Mouse (Mus musculus): ENCODE data around the gene B430305J03Rik. TPM values are rescaled to one million over a fixed set of nuclear protein-coding genes. Genes with fewer than 3 reads are reported as not detected.

Gene B430305J03Rik
- total RNA-seq, 1 experiment: 3.2 TPM

GRCm38 (mm10) chr3:61364661-61364977, 1.1 kb downstream of the B430305J03Rik start:
- H3K36me3 ChIP-seq (ENCODE audit: control insufficient read depth, insufficient read depth, low read length, poor library complexity, severe bottlenecking): no peaks in the 10 kb centered on the region; the same call in 1 of the 2 replicates
- peak overlapping the region; percentile 85 for H3K9ac ChIP-seq (ENCODE audit: insufficient read depth, low read depth, low read length, poor library complexity, severe bottlenecking)
- in situ Hi-C loops (cut with MboI; ENCODE audit: low sequenced_read_pairs in 2 of 2, unreplicated experiment in 2 of 2): no loop called here
- no peak overlapping the region for H3K27ac ChIP-seq (ENCODE audit: insufficient read depth, low read depth, low read length, poor library complexity, severe bottlenecking)
- no peak for DNase-seq (ENCODE audit: low read depth, low spot score)
- H3K4me3 ChIP-seq (ENCODE audit: insufficient read depth in 1 of 2, low read depth in 1 of 2, low read length in 2 of 2, poor library complexity in 1 of 2, severe bottlenecking in 1 of 2): peak overlapping the region; percentile 94 to 98
- H3K9me3 ChIP-seq (ENCODE audit: control insufficient read depth, insufficient read depth, low read depth, low read length): no peaks in the 10 kb centered on the region
- peaks cover 0 to 2% of the 10 kb centered on the region in 2 experiments; a peak in 2 of 4 replicates for H3K4me1 ChIP-seq (ENCODE audit: control insufficient read depth in 2 of 2, insufficient read depth in 2 of 2, low read length in 2 of 2, poor library complexity in 1 of 2)
- no peak for TF ChIP-seq MAFK (IDR thresholded peaks at IDR 0.05; ENCODE audit: insufficient read depth, low read depth, low read length)

GRCm38 (mm10) chr3:61363989-61364660, 1.6 kb downstream of the B430305J03Rik start:
- in situ Hi-C loops (cut with MboI; ENCODE audit: low sequenced_read_pairs in 2 of 2, unreplicated experiment in 2 of 2): no loop called here
- DNase-seq (ENCODE audit: low read depth, low spot score): peak; percentile 76
- TF ChIP-seq ZNF384 (IDR thresholded peaks at IDR 0.05; ENCODE audit: low read depth, low read length) (no peak), MAFK (IDR thresholded peaks at IDR 0.05; ENCODE audit: insufficient read depth, low read depth, low read length) (peak; percentile 34; the same call in 1 of the 2 replicates)
- no peaks in the 10 kb centered on the region; the same call in 1 of the 2 replicates for H3K36me3 ChIP-seq (ENCODE audit: control insufficient read depth, insufficient read depth, low read length, poor library complexity, severe bottlenecking)
- peak overlapping the region; percentile 95 for H3K27ac ChIP-seq (ENCODE audit: insufficient read depth, low read depth, low read length, poor library complexity, severe bottlenecking)
- no peaks in the 10 kb centered on the region for H3K9me3 ChIP-seq (ENCODE audit: control insufficient read depth, insufficient read depth, low read depth, low read length)
- peak overlapping the region; percentile 94 for H3K9ac ChIP-seq (ENCODE audit: insufficient read depth, low read depth, low read length, poor library complexity, severe bottlenecking)
- H3K4me3 ChIP-seq (ENCODE audit: insufficient read depth in 1 of 2, low read depth in 1 of 2, low read length in 2 of 2, poor library complexity in 1 of 2, severe bottlenecking in 1 of 2): peak overlapping the region; percentile 94 to 98
- peaks cover 0 to 2% of the 10 kb centered on the region in 2 experiments; a peak in 2 of 4 replicates for H3K4me1 ChIP-seq (ENCODE audit: control insufficient read depth in 2 of 2, insufficient read depth in 2 of 2, low read length in 2 of 2, poor library complexity in 1 of 2)

- in situ Hi-C loops (cut with MboI; ENCODE audit: low sequenced_read_pairs in 2 of 2, unreplicated experiment in 2 of 2): no loop called here
- H3K36me3 ChIP-seq (ENCODE audit: control insufficient read depth, insufficient read depth, low read length, poor library complexity, severe bottlenecking): no peaks in the 10 kb centered on the region; the same call in 1 of the 2 replicates
- H3K9ac ChIP-seq (ENCODE audit: insufficient read depth, low read depth, low read length, poor library complexity, severe bottlenecking): peak overlapping the region; percentile 94
- peaks cover 0 to 2% of the 10 kb centered on the region in 2 experiments; a peak in 2 of 4 replicates for H3K4me1 ChIP-seq (ENCODE audit: control insufficient read depth in 2 of 2, insufficient read depth in 2 of 2, low read length in 2 of 2, poor library complexity in 1 of 2)
- TF ChIP-seq ZC3H11A (IDR thresholded peaks at IDR 0.05; ENCODE audit: borderline replicate concordance, low read depth, low read length) (no peak), CHD2 (IDR thresholded peaks at IDR 0.05; ENCODE audit: low read depth, low read length) (peak; percentile 80), ZNF384 (IDR thresholded peaks at IDR 0.05; ENCODE audit: low read depth, low read length) (no peak), MAFK (IDR thresholded peaks at IDR 0.05; ENCODE audit: insufficient read depth, low read depth, low read length) (no peak), HCFC1 (IDR thresholded peaks at IDR 0.05; ENCODE audit: borderline replicate concordance, insufficient read depth, low read length) (0 out of 2 replicates have a peak, but pooled peaks have one; percentile 13)
- DNase-seq (ENCODE audit: low read depth, low spot score): peak; percentile 90
- peak overlapping the region; percentile 95 for H3K27ac ChIP-seq (ENCODE audit: insufficient read depth, low read depth, low read length, poor library complexity, severe bottlenecking)
- no peaks in the 10 kb centered on the region for H3K9me3 ChIP-seq (ENCODE audit: control insufficient read depth, insufficient read depth, low read depth, low read length)
- peak overlapping the region; percentile 94 to 98 for H3K4me3 ChIP-seq (ENCODE audit: insufficient read depth in 1 of 2, low read depth in 1 of 2, low read length in 2 of 2, poor library complexity in 1 of 2, severe bottlenecking in 1 of 2)
Measured at GRCm38 (mm10) chr3:61363161-61363988, 2.4 kb downstream of the B430305J03Rik start.

- Histone ChIP-seq H3K4me1 (ENCODE audit: control insufficient read depth in 2 of 2, insufficient read depth in 2 of 2, low read length in 2 of 2, poor library complexity in 1 of 2) (peaks cover 0 to 2% of the 10 kb centered on the region in 2 experiments; a peak in 2 of 4 replicates), H3K36me3 (ENCODE audit: control insufficient read depth, insufficient read depth, low read length, poor library complexity, severe bottlenecking) (no peaks in the 10 kb centered on the region; the same call in 1 of the 2 replicates), H3K9me3 (ENCODE audit: control insufficient read depth, insufficient read depth, low read depth, low read length) (no peaks in the 10 kb centered on the region), H3K4me3 (ENCODE audit: insufficient read depth in 1 of 2, low read depth in 1 of 2, low read length in 2 of 2, poor library complexity in 1 of 2, severe bottlenecking in 1 of 2) (peak overlapping the region; percentile 59 to 70), H3K27ac (ENCODE audit: insufficient read depth, low read depth, low read length, poor library complexity, severe bottlenecking) (peak overlapping the region; percentile 93), H3K9ac (ENCODE audit: insufficient read depth, low read depth, low read length, poor library complexity, severe bottlenecking) (peak overlapping the region; percentile 87)
- in situ Hi-C loops (cut with MboI; ENCODE audit: low sequenced_read_pairs in 2 of 2, unreplicated experiment in 2 of 2): no loop called here
- DNase-seq (ENCODE audit: low read depth, low spot score): no peak
- TF ChIP-seq ZC3H11A (IDR thresholded peaks at IDR 0.05; ENCODE audit: borderline replicate concordance, low read depth, low read length): no peak
- no peak for TF ChIP-seq ZNF384 (IDR thresholded peaks at IDR 0.05; ENCODE audit: low read depth, low read length)
- TF ChIP-seq CHD2 (IDR thresholded peaks at IDR 0.05; ENCODE audit: low read depth, low read length): no peak
- no peak for TF ChIP-seq HCFC1 (IDR thresholded peaks at IDR 0.05; ENCODE audit: borderline replicate concordance, insufficient read depth, low read length)
- no peak for TF ChIP-seq MAFK (IDR thresholded peaks at IDR 0.05; ENCODE audit: insufficient read depth, low read depth, low read length)
Measured at GRCm38 (mm10) chr3:61362821-61363160, 3.0 kb downstream of the B430305J03Rik start.

Measured in ES-E14 (cell line).